Mouse (Mus musculus) embryo, embryonic 10 days (tissue): ENCODE data around the gene Rassf9.

Source experiments
- DNase-seq: peaks from one replicate; pipeline ENCODE4 v3.0.0-alpha.2; 2015; ENCODE audit warnings: low spot score

Rassf9 gene

DNA sequence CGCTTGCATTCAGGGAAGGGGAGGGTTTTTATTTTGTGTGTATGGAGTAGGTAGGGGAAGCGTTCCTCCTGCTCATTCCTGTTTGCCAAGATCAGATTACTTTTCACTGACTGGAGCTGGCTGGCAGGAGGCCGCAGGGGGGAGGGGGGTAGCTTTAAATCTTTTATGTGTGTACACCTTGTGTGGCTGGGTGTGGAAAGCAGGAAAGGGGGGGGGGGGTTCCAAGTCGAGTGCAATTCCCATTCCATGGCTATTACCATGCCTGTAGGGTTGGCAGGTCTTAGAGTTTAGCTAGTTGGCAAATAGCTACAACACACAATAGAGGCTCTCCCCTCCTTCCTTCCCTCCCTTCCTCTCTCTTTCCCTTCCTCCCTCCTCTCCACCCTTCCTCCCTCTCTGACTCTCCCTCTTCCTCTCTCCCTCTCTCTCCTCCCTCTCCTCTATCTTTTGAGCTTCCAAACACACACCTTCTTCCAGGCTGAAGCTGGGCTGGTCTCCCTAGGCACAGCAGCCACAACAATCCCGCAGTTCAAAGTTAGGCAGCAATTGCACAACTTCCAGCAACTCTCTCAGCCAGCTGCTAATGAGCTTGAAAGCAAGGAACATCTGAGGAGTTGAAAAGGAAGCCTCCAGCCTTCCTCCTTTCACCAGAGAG, at the start of gene Rassf9:
Gene Rassf9 (plus strand): TSS at position 416 of the 655 bp plus-strand sequence.
- peak; percentile 20 for DNase-seq

DNA sequence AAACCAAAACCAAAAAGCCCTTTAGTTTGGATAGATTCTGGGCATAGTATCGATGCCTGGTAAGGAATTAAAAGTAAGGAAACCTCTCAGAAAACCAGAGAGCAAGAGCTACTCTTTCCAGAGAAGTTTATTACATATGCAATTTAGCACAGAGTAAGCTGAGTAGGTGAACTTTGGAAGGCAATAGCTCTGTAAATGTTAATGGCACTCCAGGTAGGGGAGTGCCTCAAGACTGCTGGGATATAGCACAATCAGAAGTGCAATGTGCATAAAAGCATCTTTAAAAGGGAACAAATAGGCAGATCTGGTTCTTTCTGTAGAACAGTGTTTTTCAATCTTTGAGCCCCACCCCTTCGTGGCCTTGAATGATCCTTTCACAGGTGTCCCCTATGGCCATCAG, 42.6 kb upstream of the Rassf9 start:
- DNase-seq: no peak

DNA sequence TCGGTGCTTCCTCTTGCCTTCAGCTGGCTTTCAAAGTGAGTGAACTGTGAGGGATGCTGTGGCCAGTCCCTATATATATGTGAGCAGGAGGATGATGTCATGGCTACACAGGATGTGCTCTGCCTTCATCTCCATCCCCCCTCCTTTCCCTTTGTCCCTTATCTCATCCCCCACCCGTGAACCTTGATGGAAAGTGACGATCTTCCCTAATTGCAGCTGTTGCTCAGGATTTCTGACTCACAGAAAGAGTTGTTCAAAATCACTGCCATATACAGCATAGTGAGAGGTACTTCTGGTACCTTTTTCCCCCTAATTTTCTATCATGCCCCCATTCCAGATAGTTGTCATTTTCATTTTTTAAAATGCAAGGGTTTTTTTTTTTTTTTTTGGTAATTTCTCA, 21.6 kb upstream of the Rassf9 start, which contains the start of gene Nts:
Gene Nts (minus strand): TSS at position 101 of the 400 bp plus-strand sequence.
- DNase-seq: no peak

DNA sequence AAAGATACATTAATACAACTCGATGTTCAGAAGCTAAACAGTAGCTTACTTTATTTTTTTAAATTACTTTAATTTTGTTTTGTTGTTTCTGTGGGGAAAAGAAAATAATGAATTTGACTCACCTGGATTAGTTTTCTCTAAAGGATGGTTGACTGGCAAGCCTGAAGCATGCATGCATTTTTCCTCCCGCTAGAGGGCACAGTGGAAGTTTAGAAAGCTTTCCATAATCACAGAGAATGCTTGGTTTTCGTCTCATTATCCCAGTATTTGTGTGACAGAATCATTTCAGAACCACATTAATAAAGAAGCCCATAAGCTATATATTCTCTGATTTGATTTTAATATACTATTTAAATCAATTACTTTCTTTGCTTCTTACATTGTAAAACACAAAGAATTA, 20.2 kb upstream of the Rassf9 start:
- DNase-seq: peak; percentile 76

DNA sequence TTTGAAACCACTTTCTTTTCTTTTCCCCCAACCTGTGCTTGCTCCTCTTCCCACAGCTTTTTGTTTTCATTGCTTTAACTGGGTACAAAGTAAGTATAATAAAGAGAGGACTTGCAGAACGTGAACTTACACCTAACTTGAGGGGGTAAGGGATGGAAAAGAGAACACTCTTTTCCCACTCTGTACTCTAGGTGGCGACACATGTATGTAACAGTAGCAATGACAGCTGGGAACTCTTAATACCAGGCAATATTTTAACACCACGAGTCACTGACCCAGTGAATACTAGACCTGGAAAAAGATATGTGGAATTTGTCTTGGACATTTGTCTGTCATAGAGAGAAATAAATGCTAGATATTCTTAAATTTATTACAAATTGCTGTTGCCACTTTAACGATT, 13.3 kb upstream of the Rassf9 start:
- peak; percentile 79 for DNase-seq

DNA sequence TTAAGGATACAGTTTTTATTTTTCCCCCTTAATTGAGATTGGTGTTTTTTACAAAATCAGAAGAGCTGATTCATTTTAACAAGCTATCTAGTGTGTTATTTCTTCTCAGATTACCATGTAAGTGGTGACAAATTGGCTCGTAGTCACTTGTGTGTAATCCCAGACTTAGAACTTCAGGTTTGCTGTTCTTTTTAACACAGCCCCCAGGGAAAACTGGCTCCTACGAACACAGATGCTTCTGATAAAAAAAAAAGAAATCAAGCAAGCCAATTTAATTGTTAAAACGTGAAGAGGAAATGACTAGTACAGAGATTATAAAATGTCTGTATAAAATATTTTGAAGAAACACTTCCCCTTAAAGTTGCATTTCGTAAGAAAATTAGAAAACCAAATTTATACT, 4.6 kb upstream of the Rassf9 start:
- no peak for DNase-seq

DNA sequence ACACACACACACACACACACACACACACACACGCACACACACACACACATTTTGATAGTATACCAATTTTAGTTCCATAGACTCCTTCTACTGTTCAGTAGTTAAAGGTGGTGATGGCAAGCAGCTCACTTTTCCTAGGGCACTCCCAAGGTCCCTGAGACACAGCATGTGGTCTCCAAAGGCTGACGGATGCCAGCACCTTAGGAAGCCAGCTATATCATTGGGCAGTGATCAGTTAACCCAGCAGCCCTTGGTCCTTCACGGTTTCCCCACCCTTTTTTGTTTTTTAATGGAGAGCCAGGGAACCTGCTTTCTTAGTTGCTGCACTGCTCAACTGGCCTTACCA, 588 bp upstream of the Rassf9 start:
- peak; percentile 34 for DNase-seq

DNA sequence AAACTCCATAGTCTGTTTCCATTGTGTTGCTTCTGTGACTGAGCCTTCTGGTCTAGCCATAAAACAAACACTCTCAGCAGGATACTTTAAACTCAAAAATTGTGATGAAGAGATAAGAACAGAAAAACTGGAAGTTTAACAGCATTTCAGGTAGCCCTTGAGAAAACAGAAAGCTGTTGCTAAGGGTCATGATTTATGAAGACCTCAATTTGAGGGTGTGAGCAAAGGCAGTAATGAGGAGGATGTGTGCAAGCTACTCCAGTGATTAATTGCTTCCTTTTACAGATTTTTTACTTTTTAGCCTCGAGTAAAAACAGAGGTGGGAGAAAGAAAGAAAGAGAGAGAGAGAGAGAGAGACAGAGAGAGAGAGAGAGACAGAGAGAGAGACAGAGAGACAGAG, 2.1 kb downstream of the Rassf9 start:
- no peak for DNase-seq

DNA sequence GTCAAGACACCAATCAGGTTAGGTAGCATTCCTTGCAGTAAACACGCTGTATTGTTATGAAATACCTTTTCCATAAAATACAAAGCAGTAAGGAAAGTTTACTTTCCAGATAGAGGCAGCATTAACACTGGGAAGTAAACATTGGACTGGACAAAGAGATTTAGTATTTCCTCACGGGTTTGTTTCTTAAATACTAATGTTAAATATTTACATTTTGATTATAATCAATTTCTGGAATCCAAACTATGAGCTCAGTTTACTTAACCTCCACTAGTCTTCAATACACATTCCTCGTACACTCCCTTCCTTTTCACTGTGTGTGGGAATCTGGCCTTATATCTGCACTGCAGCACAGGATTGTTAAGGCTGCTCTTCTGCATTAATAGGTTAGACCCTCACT, 15.9 kb downstream of the Rassf9 start:
- no peak for DNase-seq

DNA sequence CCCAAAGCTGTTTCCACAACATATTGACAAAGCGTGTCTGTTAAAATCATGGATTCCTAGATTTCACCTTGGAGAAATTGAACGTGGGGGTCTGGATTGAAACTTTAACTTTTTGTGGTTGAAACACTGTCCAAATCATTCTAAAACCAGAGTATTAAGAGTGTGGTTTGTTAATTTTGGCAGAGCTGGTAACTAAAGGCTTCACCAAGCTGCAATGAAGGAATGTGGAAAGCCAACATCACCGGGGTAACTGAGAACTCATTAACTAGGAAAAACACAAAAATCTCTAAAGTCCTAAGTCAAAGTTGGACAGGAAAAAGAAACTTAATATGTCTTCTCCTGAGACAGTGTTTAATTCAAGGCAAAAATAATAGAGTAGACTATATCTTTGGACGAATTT, 41.9 kb downstream of the Rassf9 start:
- no peak for DNase-seq

DNA sequence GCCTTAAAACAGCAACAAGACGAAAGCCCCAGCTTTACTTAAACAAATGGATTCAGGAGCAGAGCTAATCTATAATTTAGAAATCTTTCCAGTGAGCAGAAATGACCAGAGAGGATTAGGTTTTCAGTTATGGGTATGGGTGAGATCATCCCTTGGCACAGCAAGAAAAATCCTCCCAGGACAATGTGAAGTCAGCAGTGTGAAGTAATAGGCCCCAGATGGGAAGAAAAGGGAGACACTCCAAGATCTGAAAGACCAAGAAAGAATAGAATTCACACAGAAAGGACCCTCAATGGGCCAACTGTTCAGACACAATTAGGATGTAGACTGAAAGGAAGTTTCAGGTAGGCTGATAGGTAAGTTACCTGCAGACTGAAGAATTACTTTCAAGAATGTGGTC, 50.5 kb downstream of the Rassf9 start:
- DNase-seq: no peak

DNA sequence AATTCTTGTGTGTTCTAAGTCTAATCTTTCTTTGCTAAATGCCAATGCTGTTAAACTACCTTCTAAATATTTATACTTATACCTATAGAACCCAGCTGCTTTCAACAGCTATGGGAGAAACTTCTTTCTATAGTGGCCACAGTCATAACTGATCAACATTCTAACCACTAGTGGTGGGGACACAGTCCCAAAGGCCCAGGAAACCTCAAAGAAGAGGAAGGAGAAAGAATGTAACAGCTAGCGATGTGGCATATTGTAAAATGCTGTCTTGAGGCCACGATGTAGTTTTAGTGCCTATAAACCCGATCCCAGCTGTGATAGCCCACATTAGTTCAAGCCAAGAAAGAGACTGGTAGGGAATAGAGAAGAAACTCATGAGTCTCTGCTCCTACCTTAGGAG, 65.9 kb downstream of the Rassf9 start:
- no peak for DNase-seq

DNA sequence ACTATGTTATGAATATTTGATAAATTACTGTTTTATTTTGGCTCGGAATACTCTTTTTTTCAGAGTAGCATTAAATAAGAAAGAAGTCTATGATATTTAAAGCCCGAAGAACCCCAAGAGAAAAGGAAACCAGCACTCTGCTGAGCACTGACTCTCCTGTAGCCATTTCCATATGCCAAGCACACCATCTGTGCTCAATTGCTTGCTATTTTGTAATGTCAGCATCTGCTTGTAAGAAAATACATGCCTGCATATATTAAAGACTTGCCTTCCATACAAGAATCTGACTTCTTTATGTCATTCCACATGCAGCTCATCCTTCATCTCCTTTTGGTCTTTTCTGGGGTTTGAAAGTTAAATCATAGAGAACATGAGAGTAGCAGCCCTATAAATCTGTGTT, 82.3 kb downstream of the Rassf9 start:
- DNase-seq: no peak
